Mouse (Mus musculus): ENCODE data around the gene Glb1l2. TPM values are rescaled to one million over a fixed set of nuclear protein-coding genes. Genes with fewer than 3 reads are reported as not detected.

The Glb1l2 gene
- polyA plus RNA-seq, 1 experiment from 2014 or later: 0.06 TPM

DNA sequence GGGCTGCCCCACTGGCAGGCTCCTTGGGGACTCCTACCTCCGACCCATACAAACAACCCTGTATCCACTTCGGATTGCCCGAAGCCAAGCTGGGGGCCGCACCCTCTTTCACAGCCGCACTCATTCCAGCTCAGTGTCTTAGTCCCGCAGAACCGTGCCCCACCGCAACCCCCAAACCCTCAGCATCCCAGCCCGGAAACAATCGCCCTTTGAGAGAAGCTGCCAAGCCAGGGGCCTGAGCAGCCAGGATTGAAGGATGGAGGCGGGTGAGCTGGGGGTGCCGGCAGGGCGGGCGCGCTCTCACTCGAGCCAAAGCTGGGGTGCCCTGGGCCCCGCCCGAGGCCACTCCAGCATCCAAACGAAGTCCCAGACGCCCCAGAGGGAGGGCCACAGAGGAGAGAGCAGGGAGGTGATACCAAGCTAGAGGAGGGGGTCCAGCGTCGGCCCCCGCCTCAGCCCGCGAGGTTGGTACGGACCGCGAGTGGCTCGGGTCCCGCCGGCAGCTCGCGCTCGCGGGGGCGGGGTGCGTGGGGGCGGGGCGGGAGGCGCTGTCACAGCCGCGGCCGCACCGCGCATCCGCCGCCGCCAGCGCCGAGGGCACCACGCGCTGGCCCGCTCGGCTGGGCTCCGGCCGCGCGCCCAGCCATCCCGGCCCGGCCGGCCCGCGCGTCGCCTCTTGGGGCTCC is 72.9 kb downstream of the Glb1l2 start, which contains the start of gene B3gat1:
B3gat1 (plus strand) TSS at position 523 of the 686 bp plus-strand sequence.
- H3K9ac ChIP-seq: no peak within 1 kb of the TSS
- H3K4me2 ChIP-seq: peak within 1 kb of the TSS; percentile 50
- H3K9me3 ChIP-seq (replicated peaks): no peaks in the 10 kb centered on the region
- no peak within 1 kb of the TSS for H3K27ac ChIP-seq
- DNase-seq (no peak), ATAC-seq (ENCODE audit: low read depth) (no peak)
- no peaks in the 10 kb centered on the region for H3K4me1 ChIP-seq (replicated peaks)
- H3K4me3 ChIP-seq (replicated peaks): peak within 1 kb of the TSS; percentile 31
- no peaks in the 10 kb centered on the region for H3K36me3 ChIP-seq
- peaks cover 36% of the 10 kb centered on the region for H3K27me3 ChIP-seq
- 4% methylated on average over 34 of the region's 65 CpGs for WGBS (ENCODE audit: insufficient replicate concordance)

DNA sequence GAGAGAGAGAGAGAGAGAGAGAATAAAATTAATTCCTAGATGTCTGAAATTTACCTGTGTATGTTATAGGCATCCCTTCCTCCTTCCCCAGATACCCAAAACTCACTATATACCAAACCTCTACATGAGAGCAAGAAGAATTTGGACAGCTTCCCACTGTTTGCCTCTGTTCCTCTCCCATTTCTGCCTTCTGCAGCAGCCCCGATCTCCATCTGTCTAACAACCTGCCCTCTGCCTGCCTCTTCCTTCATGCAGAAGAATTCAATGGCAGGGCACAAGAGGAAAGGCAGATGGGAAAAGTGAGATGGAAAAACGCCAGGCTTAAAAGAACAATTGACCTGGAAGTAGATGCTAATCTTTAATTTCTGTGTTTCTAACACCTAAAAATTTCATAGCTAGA is 77.7 kb downstream of the Glb1l2 start:
- Histone ChIP-seq H3K27me3 (peaks cover 15% of the 10 kb centered on the region), H3K4me3 (replicated peaks) (no peak overlapping the region), H3K36me3 (no peaks in the 10 kb centered on the region), H3K4me1 (replicated peaks) (no peaks in the 10 kb centered on the region), H3K4me2 (no peak overlapping the region), H3K9me3 (replicated peaks) (no peaks in the 10 kb centered on the region), H3K27ac (no peak overlapping the region), H3K9ac (no peak overlapping the region)
- DNase-seq: no peak
- ATAC-seq (ENCODE audit: low read depth): no peak
- 39% methylated on average over 2 of the region's 2 CpGs for WGBS (ENCODE audit: insufficient replicate concordance)

- 46% methylated on average over 2 of the region's 2 CpGs for WGBS (ENCODE audit: insufficient replicate concordance)
- ATAC-seq (ENCODE audit: low read depth): no peak
- no peak overlapping the region for H3K4me3 ChIP-seq (replicated peaks)
- no peak overlapping the region for H3K4me2 ChIP-seq
- no peak for DNase-seq
- H3K4me1 ChIP-seq (replicated peaks): no peaks in the 10 kb centered on the region
- H3K9me3 ChIP-seq (replicated peaks): no peaks in the 10 kb centered on the region
- H3K36me3 ChIP-seq: no peaks in the 10 kb centered on the region
- no peak overlapping the region for H3K27ac ChIP-seq
- H3K9ac ChIP-seq: no peak overlapping the region
- peaks cover 5% of the 10 kb centered on the region; the same call in 1 of the 2 replicates for H3K27me3 ChIP-seq
Observed at GRCm38 (mm10) chr9:26727445-26727844, 78.8 kb downstream of the Glb1l2 start.

DNA sequence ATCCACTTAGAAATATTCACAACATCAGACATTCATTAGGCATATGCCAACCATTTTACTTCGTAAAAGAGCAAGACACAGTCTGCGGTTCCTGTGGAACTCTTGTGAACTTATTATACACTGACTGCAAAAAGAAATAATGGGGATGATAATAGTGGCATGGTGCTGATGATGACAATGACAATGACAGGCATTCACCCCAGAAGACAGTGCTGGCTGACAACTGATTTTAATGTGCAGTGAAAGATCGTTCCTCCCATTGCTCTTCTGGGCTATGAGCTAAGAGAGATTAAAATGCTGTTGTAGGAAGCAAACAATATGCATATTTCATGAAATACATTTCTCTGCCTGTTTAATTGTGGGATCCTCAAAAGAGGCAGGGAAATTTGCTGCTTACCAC is 80.6 kb downstream of the Glb1l2 start:
- Histone ChIP-seq H3K9me3 (replicated peaks) (no peaks in the 10 kb centered on the region), H3K4me3 (replicated peaks) (no peak overlapping the region), H3K27ac (no peak overlapping the region), H3K36me3 (no peaks in the 10 kb centered on the region), H3K27me3 (no peaks in the 10 kb centered on the region), H3K4me1 (replicated peaks) (no peaks in the 10 kb centered on the region), H3K9ac (no peak overlapping the region), H3K4me2 (no peak overlapping the region)
- WGBS (ENCODE audit: insufficient replicate concordance): 67% methylated on average over 3 of the region's 3 CpGs
- DNase-seq: no peak
- ATAC-seq (ENCODE audit: low read depth): no peak

DNA sequence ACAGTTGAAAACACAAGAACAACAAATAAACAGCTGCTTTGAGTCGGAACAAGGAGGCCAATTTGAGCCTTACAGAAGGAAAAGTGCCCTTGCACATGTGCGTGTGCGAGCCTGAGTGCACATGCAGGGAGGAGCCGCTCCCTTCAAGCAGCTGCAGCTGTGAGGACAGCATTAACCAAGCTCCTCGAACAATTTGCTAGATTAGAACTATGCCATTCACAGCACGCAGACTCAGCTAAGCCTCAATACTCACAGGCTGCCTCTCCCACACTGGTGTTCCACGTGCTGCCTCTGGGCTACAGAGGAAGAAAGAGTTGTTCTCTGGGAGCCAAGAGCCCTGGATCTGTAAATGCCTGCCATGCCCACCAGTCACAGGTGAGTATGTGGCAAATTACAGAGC is 84.5 kb downstream of the Glb1l2 start:
- Histone ChIP-seq H3K36me3 (no peaks in the 10 kb centered on the region), H3K4me1 (replicated peaks) (no peaks in the 10 kb centered on the region), H3K9me3 (replicated peaks) (no peaks in the 10 kb centered on the region), H3K9ac (no peak overlapping the region), H3K4me2 (no peak overlapping the region), H3K4me3 (replicated peaks) (no peak overlapping the region), H3K27me3 (no peaks in the 10 kb centered on the region), H3K27ac (no peak overlapping the region)
- DNase-seq: no peak
- ATAC-seq (ENCODE audit: low read depth): no peak
- 63% methylated on average over 7 of the region's 7 CpGs for WGBS (ENCODE audit: insufficient replicate concordance)

DNA sequence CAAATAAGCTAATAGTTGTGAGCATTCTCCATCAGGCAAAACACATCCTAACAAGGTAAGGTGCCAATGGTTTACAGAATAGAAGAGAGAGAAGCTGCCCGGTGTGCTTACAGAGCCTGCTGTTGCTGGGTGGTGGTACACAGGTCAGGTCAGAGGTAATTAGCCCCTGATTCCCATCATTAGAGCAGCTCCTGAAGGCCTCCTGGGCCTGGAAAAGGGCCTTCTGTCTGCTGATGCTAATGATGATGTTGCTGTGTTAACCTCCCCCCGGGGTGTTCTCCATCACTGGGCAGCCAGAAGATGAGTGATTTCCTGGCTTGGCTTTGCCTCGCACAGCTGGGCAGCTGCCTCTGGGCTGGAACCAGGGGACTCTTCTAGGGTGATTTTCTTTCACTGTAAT is 87.9 kb downstream of the Glb1l2 start:
- no peak for DNase-seq
- H3K9ac ChIP-seq: no peak overlapping the region
- WGBS (ENCODE audit: insufficient replicate concordance): 52% methylated on average over 3 of the region's 3 CpGs

More for the DNA sequence above, 87.9 kb downstream of the Glb1l2 start:
- Histone ChIP-seq H3K4me3 (replicated peaks) (no peak overlapping the region), H3K27me3 (no peaks in the 10 kb centered on the region), H3K4me1 (replicated peaks) (no peaks in the 10 kb centered on the region), H3K27ac (no peak overlapping the region), H3K36me3 (no peaks in the 10 kb centered on the region), H3K4me2 (no peak overlapping the region), H3K9me3 (replicated peaks) (no peaks in the 10 kb centered on the region)
- no peak for ATAC-seq (ENCODE audit: low read depth)

Other genes with a start within 250 kb of the Glb1l2 start
- 0.03 TPM in 1 of 2 replicates, not detected in the other for gene B3gat1, start 72.7 kb downstream of the Glb1l2 start, polyA plus RNA-seq (2015; fragmentation: Nextera tagmentation; extraction: Ambion mirVana)
- gene Glb1l3, start 54.4 kb upstream of the Glb1l2 start, polyA plus RNA-seq (2015; fragmentation: Nextera tagmentation; extraction: Ambion mirVana): not detected in 2 replicates
- 0.06 TPM in 1 of 2 replicates, not detected in the other for gene Gm1110, start 116.6 kb upstream of the Glb1l2 start, polyA plus RNA-seq (2015; fragmentation: Nextera tagmentation; extraction: Ambion mirVana)
- gene Acad8, start 193.1 kb upstream of the Glb1l2 start, polyA plus RNA-seq (2015; fragmentation: Nextera tagmentation; extraction: Ambion mirVana): 10.3 and 14.2 TPM in 2 replicates
- gene Thyn1, start 193.2 kb upstream of the Glb1l2 start, polyA plus RNA-seq (2015; fragmentation: Nextera tagmentation; extraction: Ambion mirVana): 72.1 and 74.2 TPM in 2 replicates
- gene Vps26b, start 223.6 kb upstream of the Glb1l2 start, polyA plus RNA-seq (2015; fragmentation: Nextera tagmentation; extraction: Ambion mirVana): 10.2 and 12.2 TPM in 2 replicates
- gene Ncapd3, start 223.7 kb upstream of the Glb1l2 start, polyA plus RNA-seq (2015; fragmentation: Nextera tagmentation; extraction: Ambion mirVana): 25.0 and 32.7 TPM in 2 replicates